Mouse (Mus musculus) liver, embryonic 15.5 days (tissue): ENCODE measurements around the gene Ttc9b. TPM values are rescaled to one million over a fixed set of nuclear protein-coding genes. Genes with fewer than 3 reads are reported as not detected.

Source experiments
- ATAC-seq: fragments of 200-750 bp; cut with Nextera tagmentation; 2 replicates; pipeline ENCODE4 v1.8.0; 2017; ENCODE audit warnings: moderate number of reproducible peaks, mild to moderate bottlenecking, moderate library complexity; ENCODE audit not compliant: insufficient read depth
- H3K27ac ChIP-seq: fragments of 300-500 bp; sonication (generic); replicated peaks from 2 replicates; pipeline ENCODE4 v1.5.1; 2015; ENCODE audit warnings: mild to moderate bottlenecking, inconsistent platforms
- H3K27me3 ChIP-seq: fragments of 300-500 bp; sonication (generic); 2 replicates; pipeline ENCODE4 v1.6.1; 2015; ENCODE audit warnings: mild to moderate bottlenecking, inconsistent platforms
- H3K36me3 ChIP-seq: fragments of 300-500 bp; sonication (generic); replicated peaks from 2 replicates; pipeline ENCODE4 v1.6.1; 2015; ENCODE audit warnings: moderate library complexity, mild to moderate bottlenecking, inconsistent platforms
- H3K4me1 ChIP-seq: fragments of 300-500 bp; sonication (generic); replicated peaks from 2 replicates; pipeline ENCODE4 v1.6.1; 2015; ENCODE audit warnings: inconsistent platforms
- H3K4me2 ChIP-seq: fragments of 300-500 bp; sonication (generic); 2 replicates; pipeline ENCODE4 v1.6.1; 2015; ENCODE audit warnings: moderate library complexity, mild to moderate bottlenecking, inconsistent platforms
- H3K4me3 ChIP-seq: fragments of 300-500 bp; sonication (generic); replicated peaks from 2 replicates; pipeline ENCODE4 v1.5.1; 2015; ENCODE audit warnings: mild to moderate bottlenecking, inconsistent platforms
- H3K9ac ChIP-seq: fragments of 300-500 bp; sonication (generic); 2 replicates; pipeline ENCODE4 v1.6.1; 2015; ENCODE audit warnings: moderate library complexity, mild to moderate bottlenecking, inconsistent platforms
- H3K9me3 ChIP-seq: fragments of 300-500 bp; sonication (generic); replicated peaks from 2 replicates; pipeline ENCODE4 v1.6.1; 2016; ENCODE audit warnings: inconsistent platforms
- WGBS: fragments of 180-500 bp; shearing (Covaris S2); methylation state at CpG from one replicate; pipeline ENCODE4 v1.1.7; 2015; ENCODE audit warnings: mixed read lengths; ENCODE audit not compliant: insufficient replicate concordance; 5-methylcytosine and 5-hydroxymethylcytosine counted together
- polyA plus RNA-seq: library from polyadenylated mRNA; unstranded; fragments of >200 nt; fragmentation: Nextera tagmentation; extraction: Ambion mirVana; gene quantifications from 2 replicates; pipeline ENCODE4 v1.2.1, GENCODE M21; 2015

Gene Ttc9b
- 0.05 TPM in 1 of 2 replicates, not detected in the other for polyA plus RNA-seq

DNA sequence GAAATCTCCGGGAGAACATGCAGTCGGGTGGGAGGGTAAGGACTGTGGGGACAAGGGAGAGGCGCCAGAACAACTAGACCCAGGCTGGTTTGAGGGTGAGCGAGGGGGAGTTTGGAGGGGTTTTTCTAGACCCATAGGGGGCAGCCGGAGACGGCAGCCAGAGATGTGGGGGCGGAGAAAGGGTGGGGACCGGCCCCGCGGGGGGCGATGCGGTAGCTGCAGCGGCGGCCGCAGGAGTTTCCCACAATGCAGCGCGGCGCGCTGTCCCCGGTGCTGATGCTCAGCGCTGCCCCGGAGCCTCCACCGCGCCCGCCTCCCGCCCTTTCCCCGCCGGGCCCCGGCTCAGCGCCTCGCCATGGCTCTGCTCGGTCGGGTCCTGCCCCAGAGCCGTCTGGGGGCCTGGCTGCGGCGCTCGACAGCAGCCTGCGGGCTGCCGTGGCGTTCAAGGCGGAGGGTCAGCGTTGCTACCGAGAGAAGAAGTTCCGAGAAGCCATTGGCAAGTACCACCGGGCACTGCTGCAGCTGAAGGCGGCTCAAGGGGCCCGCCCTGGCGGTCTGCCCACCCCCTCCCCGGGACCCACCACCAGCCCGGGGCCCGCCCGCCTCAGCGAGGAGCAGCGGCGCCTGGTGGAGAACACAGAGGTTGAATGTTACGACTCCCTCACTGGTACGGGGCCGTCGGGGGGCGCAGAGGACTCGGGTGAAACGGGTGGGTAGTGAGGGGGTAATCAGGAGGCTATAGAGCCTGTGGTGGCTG is at the start of gene Ttc9b:
Ttc9b (plus strand) TSS at position 235 of the 757 bp plus-strand sequence.
- Histone ChIP-seq H3K4me3 (no peak within 1 kb of the TSS), H3K27me3 (peaks cover 81% of the 10 kb centered on the region), H3K36me3 (no peaks in the 10 kb centered on the region), H3K27ac (no peak within 1 kb of the TSS), H3K9ac (no peak within 1 kb of the TSS), H3K4me1 (peaks cover 24% of the 10 kb centered on the region), H3K9me3 (no peaks in the 10 kb centered on the region), H3K4me2 (no peak within 1 kb of the TSS)
- ATAC-seq = no peak
- WGBS = 5% methylated on average over 62 of the region's 62 CpGs

DNA sequence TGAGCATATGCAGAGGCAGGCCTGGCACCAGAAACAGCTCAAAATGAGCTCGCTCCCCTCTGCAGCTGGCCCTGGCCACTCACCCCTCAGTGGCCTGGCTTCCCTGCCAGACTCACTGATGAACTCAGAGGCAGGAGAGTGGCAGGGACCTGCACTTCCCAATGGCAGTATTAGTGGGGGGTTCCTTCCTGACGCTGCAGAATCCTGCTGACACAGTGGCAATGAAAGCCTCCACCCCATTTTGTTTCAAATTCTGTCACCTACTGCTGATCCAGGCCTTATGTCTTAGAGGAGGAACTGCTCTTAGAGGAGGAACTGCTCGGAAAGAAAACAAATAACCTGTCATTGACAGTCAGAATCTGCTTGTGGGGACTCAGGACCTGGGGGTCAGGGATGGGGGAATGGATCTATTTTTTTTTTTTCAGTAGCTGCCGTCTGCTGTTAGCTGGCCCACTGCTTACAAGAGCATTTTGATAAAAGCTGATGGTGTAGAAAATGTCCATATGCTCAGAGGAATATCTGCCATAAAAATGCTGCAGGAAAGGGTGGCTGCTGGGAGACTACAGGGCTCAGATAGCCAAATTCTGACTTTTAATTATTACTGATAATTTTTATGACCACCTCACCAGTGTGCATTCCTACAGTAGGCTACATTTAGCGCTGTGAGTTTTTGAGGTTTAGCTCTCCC is 48.9 kb upstream of the Ttc9b start:
- no peaks in the 10 kb centered on the region for H3K27me3 ChIP-seq
- H3K9me3 ChIP-seq = no peaks in the 10 kb centered on the region
- no peak overlapping the region for H3K4me2 ChIP-seq
- H3K36me3 ChIP-seq = peaks cover 15% of the 10 kb centered on the region
- WGBS = 47% methylated on average over 5 of the region's 5 CpGs
- no peak overlapping the region for H3K27ac ChIP-seq
- no peak for ATAC-seq
- no peak overlapping the region for H3K9ac ChIP-seq
- H3K4me1 ChIP-seq = peaks cover 86% of the 10 kb centered on the region
- no peak overlapping the region for H3K4me3 ChIP-seq

DNA sequence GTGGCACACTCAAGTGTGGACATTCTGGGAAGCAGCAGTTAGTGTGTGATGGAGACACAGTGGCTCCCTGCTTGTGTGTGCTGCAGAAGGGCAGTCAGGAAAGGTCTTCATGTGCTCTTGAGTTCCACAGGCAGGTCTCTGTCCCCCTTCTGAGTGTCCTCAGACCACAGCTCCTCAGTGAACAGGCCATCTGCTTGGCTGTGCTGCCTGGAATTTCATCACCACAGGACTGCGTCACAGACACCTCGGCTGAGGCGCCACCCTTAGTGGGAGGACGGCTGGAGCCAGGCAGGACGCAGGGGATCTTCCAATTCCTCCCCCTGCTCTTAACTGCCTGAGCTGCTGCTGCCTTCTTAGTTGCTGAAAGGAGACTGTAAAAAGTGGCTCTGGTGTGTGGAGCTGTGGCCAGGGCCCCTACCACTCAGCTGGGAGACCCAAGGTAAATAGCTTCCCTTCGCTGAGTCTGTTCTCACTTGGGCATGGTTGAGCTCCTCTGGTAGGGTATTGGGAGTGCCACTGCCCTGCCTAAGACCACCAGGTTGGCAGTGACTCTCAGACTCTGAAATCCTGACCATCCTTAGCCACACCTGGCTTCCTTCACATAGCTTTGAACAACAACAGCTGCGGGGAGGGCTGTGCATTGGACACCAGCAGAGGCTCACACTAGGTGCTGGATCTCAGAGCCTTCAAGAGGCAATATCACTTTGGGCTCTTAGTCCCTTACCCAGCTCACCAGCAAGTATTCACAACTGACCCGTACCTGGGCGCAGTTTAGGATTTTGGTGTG is 48.0 kb upstream of the Ttc9b start:
- WGBS = 67% methylated on average over 9 of the region's 9 CpGs
- 0 out of 2 replicates have a peak overlapping the region, but pooled peaks have one; percentile 45 for H3K27ac ChIP-seq
- no peak for ATAC-seq

DNA sequence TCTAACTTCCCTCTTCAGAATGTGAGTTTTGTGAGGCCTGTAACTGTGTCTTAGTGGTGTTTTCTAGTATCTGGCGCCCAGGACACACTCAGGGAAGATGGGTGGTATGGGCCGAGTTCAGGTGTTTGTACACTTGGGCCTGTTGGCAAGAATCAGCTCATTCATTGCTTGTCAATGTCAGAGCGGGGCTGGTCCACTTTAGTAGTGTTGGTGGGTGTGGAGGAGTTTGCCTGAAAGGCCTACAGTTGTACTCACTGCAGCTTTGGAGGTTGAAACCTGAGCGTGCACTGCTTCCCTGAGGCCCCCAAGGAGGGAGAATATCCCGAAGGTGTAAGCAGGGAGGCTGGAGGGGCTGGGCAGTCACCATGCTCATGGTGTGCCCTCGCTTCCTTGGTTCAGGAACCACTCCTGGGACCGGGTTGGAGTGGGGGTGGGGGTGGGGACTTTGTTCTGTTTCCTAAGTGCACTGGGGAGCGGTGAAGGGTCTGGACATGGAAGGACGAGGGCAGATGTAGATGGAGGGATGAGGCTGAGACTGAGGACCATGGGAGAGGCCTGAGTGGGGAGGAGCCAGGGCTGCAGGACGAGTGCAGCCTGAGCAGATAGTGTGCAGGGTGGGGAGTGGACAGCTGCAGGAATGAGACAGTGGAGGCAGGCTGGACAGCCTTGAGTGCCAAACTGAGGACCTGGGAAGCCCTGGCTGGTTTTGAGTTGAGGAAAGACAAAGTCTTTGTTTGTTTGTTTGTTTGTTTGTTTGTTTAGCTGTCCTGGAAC is 47.0 kb upstream of the Ttc9b start:
- Histone ChIP-seq H3K4me1 (peaks cover 68% of the 10 kb centered on the region), H3K27ac (no peak overlapping the region; the same call in 1 of the 2 replicates), H3K4me3 (no peak overlapping the region), H3K9me3 (no peaks in the 10 kb centered on the region), H3K27me3 (no peaks in the 10 kb centered on the region), H3K36me3 (peaks cover 25% of the 10 kb centered on the region), H3K9ac (no peak overlapping the region), H3K4me2 (no peak overlapping the region)
- 53% methylated on average over 10 of the region's 10 CpGs for WGBS
- ATAC-seq = no peak

More for the DNA sequence above, 48.0 kb upstream of the Ttc9b start:
- Histone ChIP-seq H3K4me3 (no peak overlapping the region), H3K9me3 (no peaks in the 10 kb centered on the region), H3K27me3 (no peaks in the 10 kb centered on the region), H3K36me3 (peaks cover 24% of the 10 kb centered on the region), H3K4me2 (no peak overlapping the region), H3K4me1 (peaks cover 77% of the 10 kb centered on the region), H3K9ac (no peak overlapping the region)

DNA sequence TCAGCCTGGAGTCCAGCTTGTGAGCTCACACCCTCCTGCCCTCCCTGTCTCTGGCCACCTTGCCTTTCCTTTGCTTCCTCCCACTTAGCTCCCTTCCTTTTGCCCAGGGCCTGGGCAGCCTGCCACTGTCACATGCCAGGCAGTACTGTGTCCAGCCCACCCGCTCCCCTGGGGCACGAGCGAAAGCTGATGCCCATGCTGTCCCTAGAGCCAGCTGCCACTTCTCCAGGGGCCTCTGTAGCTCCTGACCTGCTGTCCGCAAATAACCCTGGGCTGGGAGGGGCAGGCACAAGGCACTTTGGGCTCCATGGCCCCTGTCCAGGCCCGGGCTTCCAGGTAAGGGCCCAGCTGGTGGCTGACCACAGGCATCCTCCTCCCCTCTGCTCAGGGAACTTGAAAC is 46.1 kb upstream of the Ttc9b start:
- no peak for ATAC-seq
- Histone ChIP-seq H3K4me2 (no peak overlapping the region), H3K36me3 (peaks cover 25% of the 10 kb centered on the region), H3K4me3 (no peak overlapping the region), H3K4me1 (peaks cover 59% of the 10 kb centered on the region), H3K27ac (no peak overlapping the region), H3K9ac (no peak overlapping the region), H3K9me3 (no peaks in the 10 kb centered on the region), H3K27me3 (no peaks in the 10 kb centered on the region)
- 67% methylated on average over 5 of the region's 5 CpGs for WGBS

DNA sequence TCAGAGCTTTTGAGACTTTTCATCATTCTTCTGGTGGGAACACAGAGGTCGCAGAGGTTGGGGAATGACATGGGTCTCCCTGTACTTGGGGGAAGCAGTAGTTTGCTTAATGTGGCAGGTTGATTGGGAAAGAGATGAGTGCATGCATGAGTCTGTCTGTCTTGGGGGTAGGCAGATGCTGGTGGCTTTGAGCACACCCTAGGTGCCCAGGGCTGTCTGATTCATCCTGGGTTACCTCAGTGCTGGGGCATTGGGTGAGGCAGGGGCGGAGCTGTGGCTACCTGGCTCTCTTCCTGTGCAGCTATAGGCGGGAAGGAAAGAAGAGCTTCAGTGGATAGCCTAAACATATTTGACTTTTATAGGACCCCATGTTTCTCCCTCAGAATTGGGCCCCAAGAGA is 45.6 kb upstream of the Ttc9b start:
- H3K27ac ChIP-seq = no peak overlapping the region
- no peaks in the 10 kb centered on the region for H3K9me3 ChIP-seq
- no peak overlapping the region for H3K4me2 ChIP-seq
- H3K4me1 ChIP-seq = peaks cover 53% of the 10 kb centered on the region
- no peak for ATAC-seq
- WGBS = 84% methylated on average over 3 of the region's 3 CpGs
- peaks cover 25% of the 10 kb centered on the region for H3K36me3 ChIP-seq
- no peaks in the 10 kb centered on the region for H3K27me3 ChIP-seq
- no peak overlapping the region for H3K9ac ChIP-seq
- no peak overlapping the region for H3K4me3 ChIP-seq

DNA sequence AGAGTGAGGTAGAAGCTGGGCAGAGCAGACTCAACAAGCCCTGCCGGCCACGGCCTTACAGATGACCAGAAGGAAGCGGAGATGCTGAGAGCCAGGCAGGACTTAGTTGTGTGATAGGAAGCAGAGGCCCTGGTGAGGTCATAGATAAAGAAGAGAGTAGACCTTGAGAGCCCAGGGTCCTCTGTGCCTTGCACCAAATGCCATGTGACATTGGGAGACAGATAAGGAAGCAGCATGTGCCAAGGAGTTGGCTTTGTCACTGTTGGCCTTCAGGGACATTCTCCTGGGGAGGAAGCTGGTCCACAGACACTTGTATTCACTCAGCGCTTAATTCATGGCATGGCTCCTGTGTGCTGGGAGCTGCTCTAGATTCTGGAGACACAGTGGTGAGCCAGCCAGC is 44.4 kb upstream of the Ttc9b start:
- Histone ChIP-seq H3K27ac (no peak overlapping the region), H3K4me2 (no peak overlapping the region), H3K27me3 (no peaks in the 10 kb centered on the region), H3K4me1 (peaks cover 50% of the 10 kb centered on the region), H3K9ac (no peak overlapping the region), H3K9me3 (no peaks in the 10 kb centered on the region), H3K4me3 (no peak overlapping the region), H3K36me3 (peaks cover 25% of the 10 kb centered on the region)
- ATAC-seq = peak; percentile 17; the same call in 1 of the 2 replicates
- 56% methylated on average over 4 of the region's 4 CpGs for WGBS

DNA sequence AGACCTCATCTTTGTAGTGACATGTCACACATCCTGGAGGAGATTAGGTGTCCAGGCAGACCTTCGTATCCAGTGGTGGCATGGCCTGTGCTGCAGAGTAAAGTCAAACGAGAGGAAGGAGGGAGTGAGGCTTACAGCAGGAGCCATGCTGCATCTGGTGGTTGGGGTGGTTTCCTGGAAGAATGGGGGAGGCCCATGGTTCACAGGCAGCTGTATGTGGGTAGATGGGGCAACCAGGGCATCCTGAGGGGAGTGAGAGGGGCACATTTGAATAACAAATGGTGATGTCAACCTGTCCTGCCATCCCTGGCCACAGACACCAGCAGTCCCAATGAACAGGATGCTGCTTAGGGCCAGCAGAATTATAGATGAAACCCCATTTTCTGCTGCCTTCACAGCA is 44.0 kb upstream of the Ttc9b start:
- Histone ChIP-seq H3K4me2 (no peak overlapping the region), H3K27ac (no peak overlapping the region), H3K27me3 (no peaks in the 10 kb centered on the region), H3K9me3 (no peaks in the 10 kb centered on the region), H3K9ac (no peak overlapping the region), H3K4me3 (no peak overlapping the region), H3K4me1 (peaks cover 48% of the 10 kb centered on the region), H3K36me3 (peaks cover 29% of the 10 kb centered on the region)
- no peak for ATAC-seq
- WGBS = 45% methylated on average over 2 of the region's 2 CpGs

DNA sequence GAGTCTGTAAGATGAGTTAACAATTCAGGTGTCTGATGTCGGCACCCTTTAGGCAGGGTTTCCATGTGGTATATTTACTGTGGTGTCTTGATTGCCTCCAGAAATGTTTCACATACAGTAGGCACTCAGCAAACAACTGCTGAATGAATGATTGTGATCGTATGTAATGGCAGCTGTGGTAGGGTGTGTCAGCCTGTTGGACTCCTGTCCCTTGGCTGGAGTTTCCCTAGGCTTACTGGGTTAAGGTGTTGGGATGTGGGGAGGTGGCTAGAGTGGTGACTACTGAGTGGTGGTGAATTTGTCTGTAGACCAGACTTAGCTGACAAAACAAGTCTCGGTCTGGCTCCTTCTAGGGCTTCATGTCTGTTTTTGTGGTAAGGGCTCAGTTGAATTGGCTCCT is 43.3 kb upstream of the Ttc9b start:
- Histone ChIP-seq H3K27ac (no peak overlapping the region), H3K4me2 (no peak overlapping the region), H3K9me3 (no peaks in the 10 kb centered on the region), H3K27me3 (no peaks in the 10 kb centered on the region), H3K36me3 (peaks cover 33% of the 10 kb centered on the region), H3K9ac (no peak overlapping the region), H3K4me3 (no peak overlapping the region), H3K4me1 (peaks cover 41% of the 10 kb centered on the region)
- ATAC-seq = no peak
- 84% methylated on average over 3 of the region's 3 CpGs for WGBS

DNA sequence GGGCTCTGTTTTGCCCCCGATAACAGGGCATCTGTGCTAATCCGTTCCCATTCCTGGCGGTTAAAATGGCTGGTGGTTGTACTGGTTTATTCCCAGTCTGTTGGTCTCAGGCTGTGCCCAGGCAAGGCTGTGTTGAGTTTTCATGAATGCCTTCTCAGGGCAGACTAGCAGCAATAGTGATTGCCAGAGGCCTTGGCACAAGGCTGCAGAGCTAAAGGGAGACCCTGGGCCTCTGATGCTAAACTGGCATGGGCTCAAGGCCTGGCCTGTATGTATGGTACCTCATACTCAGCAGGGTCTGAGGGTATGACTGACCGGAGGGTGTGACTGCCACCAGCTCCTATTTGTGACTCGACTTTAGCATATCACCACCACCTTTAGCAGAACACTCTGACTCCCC is 42.8 kb upstream of the Ttc9b start:
- 82% methylated on average over 5 of the region's 5 CpGs for WGBS
- Histone ChIP-seq H3K4me1 (peaks cover 36% of the 10 kb centered on the region), H3K27ac (no peak overlapping the region)

More for the DNA sequence above, 42.8 kb upstream of the Ttc9b start:
- no peak for ATAC-seq
- Histone ChIP-seq H3K9ac (no peak overlapping the region), H3K4me2 (no peak overlapping the region), H3K27me3 (no peaks in the 10 kb centered on the region), H3K9me3 (no peaks in the 10 kb centered on the region), H3K4me3 (no peak overlapping the region), H3K36me3 (peaks cover 36% of the 10 kb centered on the region)
